Mouse (Mus musculus) fibroblast of lung, adult 2 months (primary cell): ENCODE measurements around the gene Spast.
"Not testable (repeated sequence)": the region's sequence is repeated elsewhere in the genome, so short reads cannot be mapped to it uniquely, and the experiment has no call there.

ENCODE experiments used
- DNase-seq: peaks from one replicate; pipeline ENCODE4 v3.0.0-alpha.2; 2011; ENCODE audit warnings: low read depth

Gene Spast

GRCm38 (mm10) chr17:74338937-74339804 lies at the start of gene Spast:
TSS of gene Spast (plus strand) at chr17:74338987.
- no peak for DNase-seq

DNA sequence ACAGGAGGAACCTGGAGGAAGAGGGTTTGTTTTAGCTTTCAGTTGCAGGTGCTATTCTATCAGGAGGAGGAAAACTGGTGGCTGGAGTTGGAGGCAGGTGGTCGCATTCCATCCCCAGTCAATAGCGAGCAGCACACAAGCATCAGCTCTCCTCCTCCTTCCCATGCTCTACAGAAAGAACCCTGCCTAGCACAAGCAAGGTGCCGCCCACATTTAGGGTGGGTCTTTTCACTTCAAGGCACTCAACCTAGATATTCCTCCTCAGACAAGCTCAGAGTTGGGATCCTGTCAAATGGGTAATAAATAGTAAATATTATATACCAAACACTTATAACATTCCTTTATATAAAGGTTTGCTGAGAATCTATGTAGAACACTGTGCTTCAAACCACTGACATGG lies 48.6 kb upstream of the Spast start:
- no peak for DNase-seq

DNA sequence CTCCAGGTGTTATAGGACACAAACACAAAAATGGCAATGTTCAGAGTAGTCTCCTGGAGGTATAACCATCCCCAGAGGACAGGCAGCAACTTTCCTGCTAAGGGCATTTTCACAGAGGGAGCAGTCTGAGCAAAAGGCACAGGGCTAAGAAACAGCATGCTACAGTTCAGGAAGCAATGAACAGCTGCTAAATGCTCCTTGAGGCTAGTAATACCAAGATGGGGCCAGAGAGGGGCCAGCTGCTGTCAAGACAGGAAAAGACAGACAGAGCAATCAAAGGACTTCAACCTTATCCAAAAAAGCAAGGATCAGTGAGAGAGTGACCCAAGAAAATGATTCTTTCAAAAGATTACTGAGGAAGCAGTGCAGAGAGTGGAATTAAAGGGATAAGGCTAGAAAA lies 47.9 kb upstream of the Spast start:
- no peak for DNase-seq

DNA sequence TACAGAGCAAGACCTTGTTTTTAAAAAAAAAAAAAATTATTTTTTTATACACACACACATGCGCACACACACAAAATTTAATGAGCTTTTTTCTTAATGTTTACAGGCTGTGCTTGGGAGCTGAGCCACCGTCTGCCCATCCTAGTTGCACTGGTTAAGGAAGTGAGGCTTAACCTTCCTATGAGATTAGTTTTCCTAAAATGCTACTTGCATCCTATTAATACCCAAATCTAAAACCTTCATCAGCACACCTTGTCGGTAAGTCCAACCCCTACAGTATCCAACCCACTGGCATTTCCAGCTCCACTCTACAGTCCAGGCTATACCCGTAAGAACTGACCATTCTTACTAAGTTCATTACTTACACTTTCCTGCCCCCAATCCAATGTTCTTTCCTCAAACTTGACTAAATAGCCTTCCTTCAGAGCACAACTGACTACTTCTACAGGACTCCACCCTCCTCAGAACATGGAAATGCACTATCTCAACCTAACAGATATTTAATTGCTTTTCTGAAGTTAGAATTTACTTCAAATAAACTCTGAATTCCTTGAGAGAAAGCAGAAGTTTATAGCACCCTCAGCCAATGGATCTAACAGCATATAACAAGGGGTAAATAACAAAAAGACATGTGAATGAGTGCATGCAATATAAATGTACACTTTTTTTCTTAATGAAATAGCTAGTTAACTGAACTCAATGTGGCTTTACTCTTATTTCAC lies 47.0 kb upstream of the Spast start:
- DNase-seq = no peak

- no peak for DNase-seq
Measured at GRCm38 (mm10) chr17:74293687-74294425, 44.9 kb upstream of the Spast start.

- DNase-seq = no peak
Measured at GRCm38 (mm10) chr17:74294426-74295025, 44.3 kb upstream of the Spast start.

- no peak for DNase-seq
Measured at GRCm38 (mm10) chr17:74295026-74295970, 43.5 kb upstream of the Spast start, which contains the start of gene Memo1. TSS of gene Memo1 (minus strand) at chr17:74295521.

GRCm38 (mm10) chr17:74296076-74296823 lies 42.5 kb upstream of the Spast start:
- no peak for DNase-seq

GRCm38 (mm10) chr17:74296991-74297390 lies 41.8 kb upstream of the Spast start:
- not testable (repeated sequence) for DNase-seq

DNA sequence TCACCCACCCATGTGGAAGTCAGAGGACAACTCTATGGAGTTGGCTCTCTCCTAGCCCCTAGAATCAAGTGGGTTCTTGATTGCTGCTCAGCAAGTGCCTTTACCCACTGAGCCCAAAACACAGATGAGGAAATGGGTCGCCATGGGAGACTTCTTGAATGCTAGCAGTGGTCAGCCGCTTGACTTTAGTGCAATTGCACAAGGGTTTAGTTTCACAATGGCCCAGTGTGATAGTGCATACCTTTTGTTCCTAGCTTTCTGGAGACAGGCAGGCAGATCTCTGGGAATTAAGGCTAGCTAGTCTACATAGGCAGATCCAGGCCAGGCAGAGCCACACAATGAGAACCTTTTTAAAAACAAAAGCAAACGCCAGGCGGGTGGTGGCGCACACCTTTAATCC lies 38.7 kb upstream of the Spast start:
- no peak for DNase-seq

GRCm38 (mm10) chr17:74304060-74304459 lies 34.7 kb upstream of the Spast start:
- DNase-seq = no peak

DNA sequence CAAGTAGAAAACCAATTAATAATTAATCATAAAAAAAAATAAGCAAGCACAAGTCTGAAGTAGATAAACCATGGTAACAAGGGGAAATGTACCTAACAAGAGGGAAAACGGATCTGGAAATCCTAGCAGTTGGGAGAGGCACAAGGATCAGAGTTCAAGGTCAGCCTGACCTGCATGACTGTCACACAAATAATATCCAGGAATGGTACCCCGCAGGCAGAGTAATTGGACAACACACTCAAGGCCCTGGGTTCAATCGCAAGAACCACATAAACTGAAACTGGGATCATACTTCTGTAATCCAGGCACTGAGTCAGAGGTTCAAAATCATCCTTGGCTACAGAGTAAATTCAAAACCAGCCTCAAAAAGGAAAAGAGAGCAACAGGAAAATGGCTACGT lies 33.2 kb upstream of the Spast start:
- no peak for DNase-seq

DNA sequence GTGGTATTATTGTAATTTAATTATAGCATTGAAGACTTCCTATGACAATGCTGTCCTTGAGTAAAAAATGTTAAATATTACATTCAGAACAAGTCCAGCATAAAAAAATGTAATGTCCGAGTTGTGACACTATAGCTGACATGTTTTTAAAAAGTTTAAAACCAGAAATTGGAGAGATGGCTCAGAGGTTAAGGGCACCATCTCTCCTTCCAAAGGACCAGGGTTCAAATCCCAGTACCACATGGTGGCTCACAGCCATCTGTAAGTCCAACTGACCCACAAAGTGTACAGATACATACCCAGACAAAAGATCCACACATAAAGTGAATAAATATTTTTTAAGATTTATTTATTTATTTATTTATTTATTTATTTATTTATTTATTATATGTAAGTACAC lies 32.8 kb upstream of the Spast start:
- DNase-seq = no peak

- DNase-seq = no peak
Measured at GRCm38 (mm10) chr17:74315445-74316308, 23.1 kb upstream of the Spast start.

- DNase-seq = peak; percentile 65
Measured at GRCm38 (mm10) chr17:74316309-74316863, 22.4 kb upstream of the Spast start.

GRCm38 (mm10) chr17:74318721-74319120 lies 20.1 kb upstream of the Spast start:
- no peak for DNase-seq

GRCm38 (mm10) chr17:74322400-74323054 lies 16.3 kb upstream of the Spast start:
- DNase-seq = no peak

- no peak for DNase-seq
Measured at GRCm38 (mm10) chr17:74323844-74324243, 14.9 kb upstream of the Spast start, which contains the start of gene Dpy30. TSS of gene Dpy30 (minus strand) at chr17:74323944.
